In the genomic region with DNA sequence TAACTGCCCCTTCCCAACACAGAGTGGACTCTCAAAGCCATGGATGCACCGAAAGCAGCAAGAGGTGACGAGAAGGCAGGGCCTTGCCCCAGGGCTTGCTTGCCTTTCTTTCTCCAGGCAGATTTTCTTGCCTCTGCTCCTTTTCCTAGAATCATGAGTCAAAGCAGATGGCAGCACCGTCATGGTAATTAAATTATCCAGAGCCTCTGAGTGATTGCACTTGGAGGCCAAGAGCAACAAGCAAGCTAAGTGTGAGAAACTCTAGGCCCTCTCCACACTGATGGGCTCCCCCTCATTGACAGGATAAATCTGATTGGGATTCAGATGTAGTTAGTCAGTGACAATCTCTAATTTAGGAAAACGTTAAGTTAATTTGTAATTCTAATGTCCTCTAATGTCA, we compare ENCODE assay signal across 19 mouse cellular contexts.
A peak's percentile ranks its signal among the peaks of the same experiment; 100 is the strongest.
DNase-seq lines count a peak whose midpoint lies in the region; ATAC-seq and TF ChIP-seq lines count a peak whose summit lies in the region.
"Had no signal": no experiment of that assay in that cellular context is flagged by ENCODE, and none has a peak within 500 bp of the region (broad histone marks: within the 10 kb centered on the region; RNA-seq: fewer than 3 reads in every experiment).

No protein-coding gene starts in this region.

- 43% methylated on average over 4 of the region's 4 CpGs for WGBS in embryonic facial prominence, embryonic 11.5 days

- 0 out of 2 replicates have a peak, but pooled peaks have one; percentile 9 for TF ChIP-seq CTCF in layer of hippocampus, adult 2 months (conservative IDR thresholded peaks at IDR 0.05)
- TF ChIP-seq CTCF in brain, embryonic 14.5 days (IDR thresholded peaks at IDR 0.05; ENCODE audit: borderline replicate concordance, extremely low read depth, insufficient read depth, insufficient read length): no peak

- H3K9me3 ChIP-seq in embryonic facial prominence, embryonic 11.5 days (replicated peaks; ENCODE audit: control insufficient read depth, low read length): no peaks in the 10 kb centered on the region
- H3K9me3 ChIP-seq: embryonic facial prominence, embryonic 15.5 days; heart, embryonic 10.5 days; intestine, embryonic 15.5 days; limb, embryonic 13.5 days; liver, embryonic 15.5 days; neural tube, embryonic 12.5 days had no signal

- no peak overlapping the region for H3K4me2 ChIP-seq in embryonic facial prominence, embryonic 11.5 days (ENCODE audit: low read depth, low read length)
- H3K4me2 ChIP-seq: embryonic facial prominence, embryonic 15.5 days; intestine, embryonic 15.5 days; limb, embryonic 13.5 days; liver, embryonic 15.5 days; neural tube, embryonic 12.5 days had no signal

- H3K4me1 ChIP-seq in embryonic facial prominence, embryonic 11.5 days (ENCODE audit: control insufficient read depth, insufficient read depth, low read length): no peaks in the 10 kb centered on the region
- H3K4me1 ChIP-seq: liver, embryonic 15.5 days had no signal

- no peak overlapping the region for H3K9ac ChIP-seq in embryonic facial prominence, embryonic 11.5 days (replicated peaks; ENCODE audit: low read length)
- H3K9ac ChIP-seq: embryonic facial prominence, embryonic 15.5 days; intestine, embryonic 15.5 days; limb, embryonic 13.5 days; liver, embryonic 15.5 days; neural tube, embryonic 12.5 days had no signal

- peak; percentile 64 for DNase-seq in heart, adult 11 months
- DNase-seq in heart, postnatal 4 days: no peak
- DNase-seq in layer of hippocampus, adult 2 months (ENCODE audit: low spot score in 2 of 2): peak in 1 of 2 experiments; percentile 12
- no peak for DNase-seq in layer of hippocampus, adult 9-11 months
- DNase-seq in brain, embryonic 14.5 days (ENCODE audit: low read depth): peak; percentile 82
- DNase-seq in embryonic facial prominence, embryonic 11.5 days (ENCODE audit: low spot score): peak; percentile 64
- DNase-seq in lung, postnatal 25 days (ENCODE audit: low spot score): no peak
- DNase-seq: B cell, adult 2 months; cerebellum, adult 9-10 months; gastrocnemius, postnatal 14 days; lung, postnatal 10 days; thymus, adult 18-20 months had no signal

- H3K27me3 ChIP-seq in embryonic facial prominence, embryonic 11.5 days (ENCODE audit: control insufficient read depth, insufficient read depth, low read length): no peaks in the 10 kb centered on the region
- H3K27me3 ChIP-seq: embryonic facial prominence, embryonic 15.5 days; intestine, embryonic 15.5 days; limb, embryonic 13.5 days; liver, embryonic 15.5 days; neural tube, embryonic 12.5 days had no signal

- TF ChIP-seq POLR2A in brain, embryonic 14.5 days (IDR thresholded peaks at IDR 0.05; ENCODE audit: borderline replicate concordance, extremely low read depth, insufficient read depth, insufficient read length, poor library complexity, severe bottlenecking): no peak

- no peak overlapping the region for H3K4me3 ChIP-seq in layer of hippocampus, adult 2 months
- H3K4me3 ChIP-seq in embryonic facial prominence, embryonic 11.5 days (ENCODE audit: low read depth, low read length): no peak overlapping the region
- H3K4me3 ChIP-seq: embryonic facial prominence, embryonic 15.5 days; heart, embryonic 10.5 days; intestine, embryonic 15.5 days; limb, embryonic 13.5 days; liver, embryonic 15.5 days; neural tube, embryonic 12.5 days had no signal

- H3K27ac ChIP-seq in layer of hippocampus, adult 2 months: no peak overlapping the region
- H3K27ac ChIP-seq in embryonic facial prominence, embryonic 11.5 days (replicated peaks; ENCODE audit: low read depth, low read length): no peak overlapping the region
- H3K27ac ChIP-seq: embryonic facial prominence, embryonic 15.5 days; heart, embryonic 10.5 days; intestine, embryonic 15.5 days; limb, embryonic 13.5 days; liver, embryonic 15.5 days; neural tube, embryonic 12.5 days had no signal

- ATAC-seq in embryonic facial prominence, embryonic 11.5 days (replicated peaks; ENCODE audit: insufficient number of reproducible peaks, low FRiP score, low TSS enrichment, low read depth): no peak
- ATAC-seq in activated CD4-positive, CD25-positive, alpha-beta regulatory T cell, adult 4 months: no peak
- ATAC-seq: intestine, embryonic 15.5 days had no signal

- no peaks in the 10 kb centered on the region for H3K36me3 ChIP-seq in embryonic facial prominence, embryonic 11.5 days (replicated peaks; ENCODE audit: control insufficient read depth, insufficient read depth, low read depth, low read length)
- H3K36me3 ChIP-seq: embryonic facial prominence, embryonic 15.5 days; heart, embryonic 10.5 days; intestine, embryonic 15.5 days; limb, embryonic 13.5 days; liver, embryonic 15.5 days; neural tube, embryonic 12.5 days had no signal

Comparison
In these comparisons a context has a peak if more than half of its experiments do, and no peak if none do; other contexts are left out.
1. DNase-seq: peak in heart, adult 11 months (single experiment), brain, embryonic 14.5 days (single experiment) and embryonic facial prominence, embryonic 11.5 days (single experiment); none in heart, postnatal 4 days (single experiment), layer of hippocampus, adult 9-11 months (single experiment) and lung, postnatal 25 days (single experiment).